In genomic region chr11:70028401-70029129, GRCm38 (mm10) we compare ENCODE assay signal across 8 mouse cellular contexts. TPM values are rescaled to one million over a fixed set of nuclear protein-coding genes. Genes with fewer than 3 reads are reported as not detected.
DNase-seq lines count a peak whose midpoint lies in the region; ATAC-seq and TF ChIP-seq lines count a peak whose summit lies in the region.

No protein-coding gene starts in this region.

- H3K4me3 ChIP-seq in C2C12 (ENCODE audit: insufficient read depth, poor library complexity, severe bottlenecking) = no peak overlapping the region
- H3K4me3 ChIP-seq in liver, embryonic 15.5 days (replicated peaks) = no peak overlapping the region

- H3K79me3 ChIP-seq in C2C12 (ENCODE audit: low read depth) = peaks cover 20% of the 10 kb centered on the region

- H3K4me2 ChIP-seq in liver, embryonic 15.5 days = peak overlapping the region; percentile 39

- H3ac ChIP-seq in C2C12 (ENCODE audit: control insufficient read depth, insufficient read length, low read depth) = peak overlapping the region; percentile 45

- H3K27me3 ChIP-seq in C2C12 (ENCODE audit: control insufficient read depth, insufficient read depth, insufficient read length) = no peaks in the 10 kb centered on the region
- H3K27me3 ChIP-seq in liver, embryonic 15.5 days = peaks cover 61% of the 10 kb centered on the region

- H3K36me3 ChIP-seq in C2C12 (ENCODE audit: control insufficient read depth, insufficient read depth) = peaks cover 25% of the 10 kb centered on the region
- no peaks in the 10 kb centered on the region for H3K36me3 ChIP-seq in liver, embryonic 15.5 days (replicated peaks)

- peak; percentile 55 for DNase-seq in cerebellum, adult 11-12 months
- DNase-seq in cerebellum, postnatal 36 days = no peak
- peak; percentile 43 for DNase-seq in gastrocnemius, postnatal 25 days
- no peak for DNase-seq in right cerebral cortex, postnatal 36 days (ENCODE audit: low spot score in 2 of 2)
- DNase-seq in adrenal gland, postnatal 4 days (ENCODE audit: low spot score in 2 of 2) = no peak
- no peak for DNase-seq in adrenal gland, postnatal 10 days

- 27% methylated on average over 12 of the region's 12 CpGs for WGBS in liver, embryonic 15.5 days (ENCODE audit: insufficient replicate concordance)

- no peak overlapping the region for H3K27ac ChIP-seq in liver, embryonic 15.5 days (replicated peaks)

- no peak for TF ChIP-seq CTCF in C2C12 (IDR thresholded peaks at IDR 0.05; ENCODE audit: control insufficient read depth, insufficient read depth, insufficient read length)

- no peak for ATAC-seq in liver, embryonic 15.5 days (ENCODE audit: insufficient read depth)

- no peaks in the 10 kb centered on the region for H3K9me3 ChIP-seq in liver, embryonic 15.5 days (replicated peaks)

- H3K9ac ChIP-seq in liver, embryonic 15.5 days = no peak overlapping the region

- peaks cover 27% of the 10 kb centered on the region for H3K4me1 ChIP-seq in liver, embryonic 15.5 days (replicated peaks)

- peaks cover 63% of the 10 kb centered on the region for H3K79me2 ChIP-seq in C2C12 (ENCODE audit: control insufficient read depth, insufficient read depth)

TF ChIP-seq in C2C12, 6 proteins besides CTCF, POLR2A, EP300 and RAD21:
- TF ChIP-seq MYOG (IDR thresholded peaks at IDR 0.05; ENCODE audit: control insufficient read depth, extremely low read depth, insufficient read length) = no peak
- no peak for TF ChIP-seq MYOD1 (IDR thresholded peaks at IDR 0.05; ENCODE audit: control insufficient read depth, insufficient read length, low read depth)
- TF ChIP-seq FOSL1 (IDR thresholded peaks at IDR 0.05; ENCODE audit: insufficient read depth, low read length, poor library complexity, severe bottlenecking) = no peak

RNA-seq across cellular contexts. Expression of gene Dlg4, which starts 11.8 kb away (rescaled TPM):
- polyA plus RNA-seq in C2C12 (2012; fragmentation: generic; extraction: Trizol) = 25.3 TPM
- 1 to 10 TPM; 5.6 to 6.9 TPM for total RNA-seq in gastrocnemius, postnatal 25 days (2021)
- 0.63 and 0.93 TPM in 2 replicates for polyA plus RNA-seq in liver, embryonic 15.5 days (2015; fragmentation: Nextera tagmentation; extraction: Ambion mirVana)
- total RNA-seq in adrenal gland, postnatal 4 days (2021) = 10 to 100 TPM; 63.0 to 64.4 TPM
- 10 to 100 TPM; 29.9 to 37.6 TPM for total RNA-seq in adrenal gland, postnatal 10 days (2021)

RNA-seq across cellular contexts. Expression of gene Acadvl, which starts 13.4 kb away (rescaled TPM):
- polyA plus RNA-seq in C2C12 (2012; fragmentation: generic; extraction: Trizol) = 87.8 TPM
- 100 to 1,000 TPM; 342 to 380 TPM for total RNA-seq in gastrocnemius, postnatal 25 days (2021)
- 111 and 124 TPM in 2 replicates for polyA plus RNA-seq in liver, embryonic 15.5 days (2015; fragmentation: Nextera tagmentation; extraction: Ambion mirVana)
- 100 to 1,000 TPM; 295 to 378 TPM for total RNA-seq in adrenal gland, postnatal 4 days (2021)
- total RNA-seq in adrenal gland, postnatal 10 days (2021) = 1,000 to 10,000 TPM; 1,467 to 1,540 TPM

RNA-seq across cellular contexts. Expression of gene Asgr1, which starts 25.3 kb away (rescaled TPM):
- polyA plus RNA-seq in C2C12 (2012; fragmentation: generic; extraction: Trizol) = 4.0 TPM
- total RNA-seq in gastrocnemius, postnatal 25 days (2021) = not detected
- polyA plus RNA-seq in liver, embryonic 15.5 days (2015; fragmentation: Nextera tagmentation; extraction: Ambion mirVana) = 6.8 and 7.3 TPM in 2 replicates
- 10 to 100 TPM in 1 of 2 experiments, 1 to 10 TPM in 1; 1.7 to 33.7 TPM for total RNA-seq in adrenal gland, postnatal 4 days (2021)
- total RNA-seq in adrenal gland, postnatal 10 days (2021) = 10 to 100 TPM; 35.0 to 76.1 TPM

RNA-seq across cellular contexts. Expression of gene Dvl2, which starts 28.2 kb away (rescaled TPM):
- polyA plus RNA-seq in C2C12 (2012; fragmentation: generic; extraction: Trizol) = 36.4 TPM
- 1 to 10 TPM; 3.7 to 4.1 TPM for total RNA-seq in gastrocnemius, postnatal 25 days (2021)
- 5.3 and 5.5 TPM in 2 replicates for polyA plus RNA-seq in liver, embryonic 15.5 days (2015; fragmentation: Nextera tagmentation; extraction: Ambion mirVana)
- total RNA-seq in adrenal gland, postnatal 4 days (2021) = 10 to 100 TPM; 35.5 to 38.2 TPM
- total RNA-seq in adrenal gland, postnatal 10 days (2021) = 10 to 100 TPM; 15.7 to 23.0 TPM

RNA-seq across cellular contexts. Expression of gene Phf23, which starts 33.0 kb away (rescaled TPM):
- polyA plus RNA-seq in C2C12 (2012; fragmentation: generic; extraction: Trizol) = 93.4 TPM
- total RNA-seq in gastrocnemius, postnatal 25 days (2021) = 10 to 100 TPM; 15.0 to 16.1 TPM
- 23.1 and 24.0 TPM in 2 replicates for polyA plus RNA-seq in liver, embryonic 15.5 days (2015; fragmentation: Nextera tagmentation; extraction: Ambion mirVana)
- 10 to 100 TPM; 51.4 to 53.4 TPM for total RNA-seq in adrenal gland, postnatal 4 days (2021)
- total RNA-seq in adrenal gland, postnatal 10 days (2021) = 10 to 100 TPM; 43.5 to 50.5 TPM

Comparison
In these comparisons a context has a peak if more than half of its experiments do, and no peak if none do; other contexts are left out.
1. DNase-seq: peak in cerebellum, adult 11-12 months (single experiment) and gastrocnemius, postnatal 25 days (single experiment); none in cerebellum, postnatal 36 days (0 of 2), right cerebral cortex, postnatal 36 days (0 of 2), adrenal gland, postnatal 4 days (0 of 2) and adrenal gland, postnatal 10 days (single experiment).